Mouse (Mus musculus) hindbrain, postnatal 0 days (tissue): ENCODE measurements around the gene Igf1. TPM values are rescaled to one million over a fixed set of nuclear protein-coding genes. Genes with fewer than 3 reads are reported as not detected.

Source experiments
- ATAC-seq: fragments of 200-750 bp; cut with Nextera tagmentation; 2 replicates; pipeline ENCODE4 v1.8.0; 2017; ENCODE audit warnings: mild to moderate bottlenecking, moderate TSS enrichment, moderate library complexity
- DNase-seq: peaks from one replicate; pipeline ENCODE4 v3.0.0-alpha.2; 2015; ENCODE audit warnings: low spot score
- H3K27ac ChIP-seq: fragments of 300-500 bp; sonication (generic); 2 replicates; pipeline ENCODE4 v1.5.1; 2014; ENCODE audit warnings: mild to moderate bottlenecking
- H3K27me3 ChIP-seq: fragments of 300-500 bp; sonication (generic); 2 replicates; pipeline ENCODE4 v1.6.1; 2014; ENCODE audit warnings: low read length, mixed read lengths; ENCODE audit not compliant: insufficient read depth
- H3K36me3 ChIP-seq: fragments of 300-500 bp; sonication (generic); 2 replicates; pipeline ENCODE4 v1.6.1; 2014; ENCODE audit warnings: low read length, mixed read lengths; ENCODE audit not compliant: insufficient read depth
- H3K4me1 ChIP-seq: fragments of 300-500 bp; sonication (generic); 2 replicates; pipeline ENCODE4 v1.6.1; 2014; ENCODE audit warnings: antibody characterized with exemption, low read length, mixed read lengths; ENCODE audit not compliant: insufficient read depth
- H3K4me2 ChIP-seq: fragments of 300-500 bp; sonication (generic); 2 replicates; pipeline ENCODE4 v1.6.1; 2014; ENCODE audit warnings: low read depth, mild to moderate bottlenecking, low read length, moderate library complexity, mixed read lengths
- H3K4me3 ChIP-seq: fragments of 300-500 bp; sonication (generic); 2 replicates; pipeline ENCODE4 v1.5.1; 2014; ENCODE audit warnings: low read length
- H3K9ac ChIP-seq: fragments of 300-500 bp; sonication (generic); replicated peaks from 2 replicates; pipeline ENCODE4 v1.6.1; 2014; ENCODE audit warnings: mild to moderate bottlenecking, low read length, moderate library complexity, mixed read lengths
- H3K9me3 ChIP-seq: fragments of 300-500 bp; sonication (generic); 2 replicates; pipeline ENCODE4 v1.6.1; 2016; ENCODE audit warnings: low read length, mixed read lengths
- CTCF ChIP-seq: IDR thresholded peaks from 2 replicates; pipeline ENCODE4 v1.5.1; 2016; ENCODE audit warnings: antibody characterized with exemption, control low read depth, low read depth
- WGBS: fragments of 180-500 bp; shearing (Covaris S2); extraction: QIAGEN DNeasy Blood & Tissue Kit; methylation state at CpG from one replicate; pipeline ENCODE4 v1.1.7; 2014; 5-methylcytosine and 5-hydroxymethylcytosine counted together
- polyA plus RNA-seq: library from polyadenylated mRNA; unstranded; fragments of >200 nt; fragmentation: Nextera tagmentation; extraction: Ambion mirVana; gene quantifications from 2 replicates; pipeline ENCODE4 v1.2.1, GENCODE M21; 2015
- total RNA-seq: library from RNA; depleted of rRNA; stranded (reverse); fragments of >200 nt; gene quantifications from 2 replicates; pipeline ENCODE4 v1.2.3, GENCODE M21; 2014; rRNA removed

The Igf1 gene
- total and polyA plus RNA-seq, 2 experiments from 2014 or later, result 9.1 to 14.6 TPM

- no peak overlapping the region for H3K4me2 ChIP-seq
- 71% methylated on average over 6 of the region's 6 CpGs for WGBS
- H3K9ac ChIP-seq, result no peak overlapping the region
- no peaks in the 10 kb centered on the region for H3K9me3 ChIP-seq
- no peaks in the 10 kb centered on the region for H3K36me3 ChIP-seq
- ATAC-seq, result no peak
- TF ChIP-seq CTCF, result peak; percentile 31
- H3K4me3 ChIP-seq, result no peak overlapping the region
- H3K27me3 ChIP-seq, result no peaks in the 10 kb centered on the region
- H3K4me1 ChIP-seq, result no peaks in the 10 kb centered on the region
- DNase-seq, result no peak
- no peak overlapping the region for H3K27ac ChIP-seq
Observed at GRCm38 (mm10) chr10:87971536-87971935, 113.5 kb downstream of the Igf1 start.

- Histone ChIP-seq H3K4me2 (no peak overlapping the region), H3K4me1 (no peaks in the 10 kb centered on the region), H3K27ac (no peak overlapping the region), H3K4me3 (no peak overlapping the region), H3K9me3 (no peaks in the 10 kb centered on the region), H3K9ac (no peak overlapping the region), H3K36me3 (no peaks in the 10 kb centered on the region), H3K27me3 (no peaks in the 10 kb centered on the region)
- no peak for ATAC-seq
- DNase-seq, result no peak
- TF ChIP-seq CTCF, result no peak
- 71% methylated on average over 4 of the region's 4 CpGs for WGBS
Observed at GRCm38 (mm10) chr10:87973911-87974631, 116.0 kb downstream of the Igf1 start.

- Histone ChIP-seq H3K4me3 (no peak overlapping the region), H3K27me3 (no peaks in the 10 kb centered on the region), H3K36me3 (no peaks in the 10 kb centered on the region), H3K9ac (no peak overlapping the region), H3K4me1 (no peaks in the 10 kb centered on the region), H3K4me2 (no peak overlapping the region), H3K27ac (no peak overlapping the region), H3K9me3 (no peaks in the 10 kb centered on the region)
- ATAC-seq (no peak), DNase-seq (no peak)
- WGBS, result 79% methylated on average over 5 of the region's 5 CpGs
- TF ChIP-seq CTCF, result no peak
Observed at GRCm38 (mm10) chr10:87985375-87985774, 127.3 kb downstream of the Igf1 start.

- Histone ChIP-seq H3K27me3 (no peaks in the 10 kb centered on the region), H3K9me3 (no peaks in the 10 kb centered on the region), H3K4me2 (no peak overlapping the region), H3K4me1 (no peaks in the 10 kb centered on the region), H3K36me3 (no peaks in the 10 kb centered on the region), H3K9ac (no peak overlapping the region), H3K4me3 (no peak overlapping the region), H3K27ac (no peak overlapping the region)
- 64% methylated on average over 3 of the region's 3 CpGs for WGBS
- no peak for ATAC-seq
- DNase-seq, result peak; percentile 43
- no peak for TF ChIP-seq CTCF
Observed at GRCm38 (mm10) chr10:87986201-87986600, 128.1 kb downstream of the Igf1 start.

Other genes starting within 250 kb of the Igf1 start
- gene Pmch, start 232.8 kb downstream of the Igf1 start, total RNA-seq, result not detected in 2 replicates
- 0.36 TPM in 1 of 2 replicates, not detected in the other for gene Pmch, start 232.8 kb downstream of the Igf1 start, polyA plus RNA-seq